Mouse (Mus musculus): ENCODE data around the gene Ggct.

DNA sequence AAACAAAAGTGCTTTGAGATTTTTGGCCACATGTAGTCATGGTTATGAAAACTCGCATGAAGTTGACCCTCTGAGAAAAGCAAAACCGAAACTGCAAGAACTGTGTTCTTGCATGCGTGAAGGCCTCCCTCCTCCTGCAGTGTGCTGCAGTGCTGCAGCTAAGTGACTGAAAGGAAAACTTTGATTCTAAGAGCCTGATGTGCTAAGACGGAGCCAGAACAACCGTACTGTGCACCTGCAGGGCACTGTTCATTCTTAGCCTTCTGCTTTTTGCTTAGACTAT, 19.9 kb downstream of the Ggct start:
- TF ChIP-seq ZC3H11A (IDR thresholded peaks at IDR 0.05; ENCODE audit: borderline replicate concordance, low read depth, low read length) = no peak
- no peak for TF ChIP-seq CHD2 (IDR thresholded peaks at IDR 0.05; ENCODE audit: low read depth, low read length)
- TF ChIP-seq MAFK (IDR thresholded peaks at IDR 0.05; ENCODE audit: insufficient read depth, low read depth, low read length) = no peak
- TF ChIP-seq ZNF384 (IDR thresholded peaks at IDR 0.05; ENCODE audit: low read depth, low read length) = no peak
- TF ChIP-seq HCFC1 (IDR thresholded peaks at IDR 0.05; ENCODE audit: borderline replicate concordance, insufficient read depth, low read length) = no peak

Measured in ES-E14 (cell line).